Mouse (Mus musculus) ovary, postnatal 36 days (tissue): ENCODE data around the gene Sh3bp4.

Experiments
- DNase-seq: peaks from one replicate; pipeline ENCODE4 v3.0.0; 2022; ENCODE audit warnings: low spot score, mixed read lengths

The Sh3bp4 gene

GRCm38 (mm10) chr1:89127163-89127562 is 56.9 kb downstream of the Sh3bp4 start:
- DNase-seq, result no peak

GRCm38 (mm10) chr1:89130429-89130828 is 60.2 kb downstream of the Sh3bp4 start:
- no peak for DNase-seq

- no peak for DNase-seq
Observed at GRCm38 (mm10) chr1:89131018-89131540, 60.9 kb downstream of the Sh3bp4 start.

- peak; percentile 39 for DNase-seq
Observed at GRCm38 (mm10) chr1:89131707-89132106, 61.5 kb downstream of the Sh3bp4 start.

- DNase-seq, result no peak
Observed at GRCm38 (mm10) chr1:89133266-89133665, 63.1 kb downstream of the Sh3bp4 start.

- DNase-seq, result no peak
Observed at GRCm38 (mm10) chr1:89133717-89134116, 63.5 kb downstream of the Sh3bp4 start.

GRCm38 (mm10) chr1:89136089-89136811 is 66.0 kb downstream of the Sh3bp4 start:
- no peak for DNase-seq

- no peak for DNase-seq
Observed at GRCm38 (mm10) chr1:89137086-89137816, 67.0 kb downstream of the Sh3bp4 start.

GRCm38 (mm10) chr1:89138316-89138715 is 68.1 kb downstream of the Sh3bp4 start:
- peak; percentile 47 for DNase-seq

GRCm38 (mm10) chr1:89140113-89140512 is 69.9 kb downstream of the Sh3bp4 start:
- no peak for DNase-seq

- DNase-seq, result no peak
Observed at GRCm38 (mm10) chr1:89151071-89151470, 80.9 kb downstream of the Sh3bp4 start.

- DNase-seq, result no peak
Observed at GRCm38 (mm10) chr1:89152576-89152975, 82.4 kb downstream of the Sh3bp4 start.

- DNase-seq, result no peak
Observed at GRCm38 (mm10) chr1:89153203-89153602, 83.0 kb downstream of the Sh3bp4 start.

- DNase-seq, result no peak
Observed at GRCm38 (mm10) chr1:89163483-89163882, 93.3 kb downstream of the Sh3bp4 start.

- no peak for DNase-seq
Observed at GRCm38 (mm10) chr1:89164281-89164680, 94.1 kb downstream of the Sh3bp4 start.

- no peak for DNase-seq
Observed at GRCm38 (mm10) chr1:89164685-89165084, 94.5 kb downstream of the Sh3bp4 start.

GRCm38 (mm10) chr1:89166814-89167249 is 96.6 kb downstream of the Sh3bp4 start:
- DNase-seq, result no peak

- no peak for DNase-seq
Observed at GRCm38 (mm10) chr1:89171275-89171767, 101.1 kb downstream of the Sh3bp4 start.

GRCm38 (mm10) chr1:89174621-89175020 is 104.4 kb downstream of the Sh3bp4 start:
- DNase-seq, result no peak

GRCm38 (mm10) chr1:89175355-89175754 is 105.1 kb downstream of the Sh3bp4 start:
- no peak for DNase-seq

- peak; percentile 41 for DNase-seq
Observed at GRCm38 (mm10) chr1:89183261-89183831, 113.1 kb downstream of the Sh3bp4 start.

GRCm38 (mm10) chr1:89184111-89184785 is 114.0 kb downstream of the Sh3bp4 start:
- no peak for DNase-seq
